Mouse (Mus musculus) cerebellum, postnatal 10 days (tissue): ENCODE measurements around the gene Erc2.
A peak's percentile ranks its signal among the peaks of the same experiment; 100 is the strongest.

Experiments
- DNase-seq, 2 experiments: peaks; one replicate each; pipeline ENCODE4 v3.0.0; 2021; ENCODE audit warnings: mixed read lengths in 2 of 2

Gene Erc2

DNA sequence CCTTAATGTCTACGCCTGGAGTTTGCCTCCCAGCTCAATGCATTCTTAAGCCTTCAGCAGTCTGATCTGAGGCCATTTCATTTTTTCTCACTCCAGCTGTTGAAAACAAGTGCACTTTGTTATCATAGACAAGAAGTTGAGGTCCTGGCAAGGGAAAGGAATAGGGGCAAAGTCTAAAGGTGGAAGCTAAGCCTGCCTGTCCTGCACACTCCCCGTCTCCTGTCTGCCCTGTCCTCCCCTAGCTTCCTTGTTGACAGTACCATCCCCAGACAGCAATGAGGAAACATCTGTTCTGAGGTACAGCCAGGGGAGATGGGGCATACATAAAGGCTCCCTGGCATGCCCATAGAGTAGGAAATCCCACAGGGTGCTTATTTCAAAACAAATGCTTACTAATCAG lies 776.7 kb downstream of the Erc2 start:
- DNase-seq, result no peak

DNA sequence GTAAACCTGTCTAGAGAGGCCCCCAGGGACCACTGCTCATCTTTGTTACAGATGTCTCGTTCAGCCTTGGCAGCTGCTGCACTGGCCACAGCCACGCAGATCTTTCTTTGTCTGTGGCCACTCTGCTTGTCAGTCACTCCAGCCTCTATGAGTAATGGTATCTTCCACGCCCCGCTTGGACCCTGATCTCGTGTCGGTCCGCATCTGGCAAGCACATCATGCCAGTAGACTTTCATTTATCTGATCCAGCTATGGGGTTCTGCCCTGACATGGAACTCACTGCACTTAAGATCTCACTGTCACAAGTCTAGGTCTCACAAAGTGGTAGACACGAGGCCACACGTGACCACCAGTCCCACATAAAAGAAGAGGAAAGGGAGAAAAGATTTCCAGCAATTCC lies 777.7 kb downstream of the Erc2 start:
- DNase-seq, result no peak

GRCm38 (mm10) chr14:28405277-28405840 lies 783.1 kb downstream of the Erc2 start:
- peak; percentile 54 to 71 for DNase-seq

- DNase-seq, result peak in 1 of 2 experiments; percentile 25
These were observed 787.2 kb downstream of the Erc2 start for GRCm38 (mm10) chr14:28409390-28409789.

DNA sequence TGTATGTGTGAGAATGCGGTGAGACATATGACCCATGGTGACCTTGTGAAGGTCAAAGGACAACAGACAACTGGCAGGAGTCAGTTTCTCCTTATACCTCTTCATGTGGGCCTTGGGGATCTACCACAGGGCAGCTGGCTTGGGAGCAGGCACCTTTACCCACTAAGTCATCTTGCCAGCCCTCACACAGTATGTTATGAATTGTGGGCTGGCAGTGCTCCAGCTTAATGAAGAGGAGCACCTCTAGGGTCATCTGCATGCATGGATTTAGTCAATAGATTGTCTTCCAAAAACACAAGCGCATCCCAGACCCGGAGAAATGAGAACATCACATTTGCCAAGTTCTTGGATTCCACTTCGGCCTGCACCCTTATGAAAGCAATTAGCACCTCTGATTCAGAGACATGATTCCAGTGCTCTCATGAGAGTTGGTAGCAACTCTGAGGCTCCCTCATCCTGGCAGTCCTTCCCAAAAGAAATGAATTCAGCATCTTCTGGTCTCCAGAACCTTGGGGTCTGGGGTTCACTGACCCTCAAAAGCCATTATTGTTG lies 787.6 kb downstream of the Erc2 start:
- peak; percentile 35 to 47 for DNase-seq

GRCm38 (mm10) chr14:28410789-28411225 lies 788.6 kb downstream of the Erc2 start:
- no peak for DNase-seq

DNA sequence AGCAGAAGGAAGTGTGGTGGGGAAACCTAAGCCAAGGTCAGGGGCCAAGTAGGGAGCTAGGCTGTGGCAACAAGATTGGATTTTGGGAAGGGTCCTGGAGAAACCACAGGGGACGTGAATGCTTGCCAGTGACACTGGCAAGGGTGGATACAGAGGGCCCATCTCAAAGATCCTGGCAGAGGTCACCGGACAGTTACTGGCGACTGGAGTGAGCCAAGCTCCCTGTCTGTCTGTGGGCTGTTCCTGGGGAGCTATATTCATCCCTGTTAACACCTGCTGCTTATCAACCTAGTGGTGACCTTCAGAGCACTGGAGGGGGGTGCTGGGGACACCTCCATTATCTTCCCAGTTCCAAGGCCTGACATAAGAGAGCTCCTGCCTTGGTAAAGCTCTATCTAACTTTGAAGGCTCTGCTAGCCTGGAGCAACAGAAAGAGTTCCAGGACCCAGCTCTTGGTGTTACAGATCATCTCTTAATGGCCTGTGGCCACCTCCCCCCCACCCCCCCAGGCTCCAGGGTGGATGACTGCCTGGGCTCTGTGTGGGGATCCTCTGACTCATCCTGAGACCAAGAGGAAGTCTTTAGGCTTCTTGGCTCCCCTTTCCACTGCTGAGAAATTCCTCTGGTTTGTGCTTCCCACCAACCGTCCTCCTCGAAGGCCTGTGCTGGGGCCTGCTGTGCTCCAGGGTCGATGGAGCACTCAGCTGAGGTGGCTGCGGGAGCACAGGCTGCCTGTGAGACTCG lies 790.2 kb downstream of the Erc2 start:
- DNase-seq, result no peak

DNA sequence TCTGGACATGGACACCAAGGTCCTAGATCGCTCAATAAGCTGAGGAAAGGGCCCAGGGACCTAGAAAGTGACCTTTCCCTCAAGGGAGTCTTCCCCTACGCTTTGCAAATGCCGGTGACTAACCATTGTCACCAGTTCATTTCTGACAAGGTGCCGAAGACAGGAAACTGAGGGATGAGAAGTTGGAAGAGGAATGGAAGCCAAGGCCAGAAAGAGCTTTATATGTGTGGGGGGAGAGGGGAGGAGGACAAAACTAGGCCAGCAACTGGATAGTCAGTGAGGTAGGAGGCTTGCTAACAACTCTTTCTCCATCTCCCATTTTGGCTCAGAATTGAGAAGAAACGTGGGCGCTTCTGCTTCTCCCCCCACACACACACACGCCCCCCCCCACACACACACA lies 791.3 kb downstream of the Erc2 start:
- DNase-seq, result no peak

DNA sequence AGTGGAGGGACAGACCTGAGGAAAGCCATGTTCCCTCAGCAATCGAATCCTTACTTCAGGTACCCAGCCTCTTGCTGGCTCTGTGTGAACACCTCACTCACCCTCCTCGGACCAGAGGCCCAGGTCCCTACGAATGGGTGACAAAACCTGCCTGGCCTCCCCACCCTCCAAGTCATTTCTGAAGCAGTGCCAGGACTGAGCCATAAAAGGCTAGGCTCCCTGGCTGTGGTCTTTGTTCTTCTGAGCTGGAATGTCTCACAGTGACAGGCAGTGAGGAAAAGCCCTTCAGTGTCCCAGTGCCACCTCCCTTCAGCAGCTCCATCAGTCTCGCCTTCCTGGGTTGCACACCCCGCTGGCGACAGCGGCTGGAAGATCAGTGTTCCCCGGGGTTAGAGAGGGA lies 794.8 kb downstream of the Erc2 start:
- DNase-seq, result peak in 1 of 2 experiments; percentile 42

GRCm38 (mm10) chr14:28418497-28418896 lies 796.3 kb downstream of the Erc2 start:
- peak in 1 of 2 experiments; percentile 57 for DNase-seq

DNA sequence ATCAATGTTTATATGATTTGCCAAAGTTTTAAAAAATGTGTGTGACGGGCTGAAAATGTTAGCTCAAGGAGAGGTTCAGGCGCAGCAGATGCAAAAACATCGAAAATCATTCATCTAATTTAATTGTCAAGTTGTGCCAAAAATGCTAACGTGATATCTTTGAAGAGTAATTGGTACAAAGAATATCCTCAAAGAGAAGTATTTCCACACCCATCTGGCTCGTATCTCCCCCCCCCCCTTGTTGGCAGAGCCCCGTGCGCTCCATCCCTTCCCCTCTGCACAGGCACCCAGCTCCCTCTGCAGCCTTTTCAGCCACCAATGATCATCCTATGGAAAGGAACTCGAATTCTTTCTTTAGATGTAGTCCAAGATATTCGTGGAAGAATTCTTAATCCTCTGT lies 797.0 kb downstream of the Erc2 start:
- DNase-seq, result no peak

- no peak for DNase-seq
These were observed 798.4 kb downstream of the Erc2 start for GRCm38 (mm10) chr14:28420596-28420995.

- no peak for DNase-seq
These were observed 804.4 kb downstream of the Erc2 start for GRCm38 (mm10) chr14:28426610-28427009.

DNA sequence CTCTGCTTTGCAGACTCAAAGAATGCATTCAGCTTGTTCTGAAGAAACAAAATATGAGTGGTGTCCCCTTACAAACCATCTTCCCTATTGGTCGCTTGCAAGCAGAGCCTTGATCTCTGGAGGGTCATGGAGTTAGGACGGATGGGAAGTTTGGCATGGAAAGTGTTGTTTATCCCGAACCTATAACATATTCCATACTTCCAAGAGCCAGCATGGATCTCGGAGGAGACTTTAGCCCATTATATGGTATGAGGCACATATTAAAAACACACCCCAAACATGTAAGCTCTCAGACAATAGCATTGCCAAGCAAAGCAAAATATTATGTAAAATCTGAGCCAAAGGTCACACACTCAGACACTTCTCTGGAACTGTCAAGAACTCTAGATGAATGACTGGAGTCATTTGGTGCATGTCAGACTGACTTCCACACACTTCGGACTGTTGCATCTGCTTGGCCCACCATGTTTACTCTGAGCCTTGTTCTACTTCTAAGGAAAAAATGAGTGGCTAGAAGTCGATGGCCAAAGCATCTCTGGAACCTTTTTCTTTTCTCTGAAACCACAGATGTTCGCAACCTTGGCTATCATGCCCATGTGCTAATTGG lies 809.6 kb downstream of the Erc2 start:
- DNase-seq, result no peak

GRCm38 (mm10) chr14:28434996-28435395 lies 812.8 kb downstream of the Erc2 start:
- no peak for DNase-seq

- no peak for DNase-seq
These were observed 816.9 kb downstream of the Erc2 start for GRCm38 (mm10) chr14:28439171-28439570.

DNA sequence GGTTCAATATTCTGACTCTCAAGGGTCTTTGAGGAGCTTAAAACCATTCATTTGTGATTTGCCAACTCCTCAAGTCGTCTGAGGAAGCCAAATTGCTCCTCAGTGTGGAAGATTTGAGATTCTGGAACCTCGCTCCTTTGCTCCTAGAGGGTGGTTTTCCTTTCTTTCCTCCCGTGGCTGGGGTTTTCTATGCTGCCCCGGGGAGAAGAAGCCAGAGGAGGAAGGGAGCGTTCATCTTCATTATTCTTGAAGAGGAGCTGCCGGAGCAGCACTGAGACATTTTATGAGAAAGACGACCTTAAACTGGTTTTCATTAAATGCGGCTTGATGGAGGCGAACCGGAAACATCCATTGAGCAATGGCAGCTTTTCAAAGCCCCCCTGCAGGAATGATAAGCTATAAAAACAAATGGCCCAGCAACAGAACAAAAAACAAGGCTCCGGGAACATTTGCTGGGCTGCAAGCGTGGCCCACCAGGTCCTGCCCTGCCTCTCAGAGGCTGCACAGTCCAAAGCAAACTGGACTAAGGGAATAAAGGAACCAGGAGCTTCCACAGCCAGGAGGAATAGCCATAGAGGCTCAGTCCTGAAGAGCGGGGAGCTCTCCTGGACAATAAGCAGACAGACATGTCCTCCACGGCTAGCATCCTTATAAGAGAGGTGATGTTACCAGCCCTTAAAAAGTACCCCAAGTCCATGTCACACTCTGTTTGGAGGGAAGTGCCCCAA lies 819.2 kb downstream of the Erc2 start:
- no peak for DNase-seq

DNA sequence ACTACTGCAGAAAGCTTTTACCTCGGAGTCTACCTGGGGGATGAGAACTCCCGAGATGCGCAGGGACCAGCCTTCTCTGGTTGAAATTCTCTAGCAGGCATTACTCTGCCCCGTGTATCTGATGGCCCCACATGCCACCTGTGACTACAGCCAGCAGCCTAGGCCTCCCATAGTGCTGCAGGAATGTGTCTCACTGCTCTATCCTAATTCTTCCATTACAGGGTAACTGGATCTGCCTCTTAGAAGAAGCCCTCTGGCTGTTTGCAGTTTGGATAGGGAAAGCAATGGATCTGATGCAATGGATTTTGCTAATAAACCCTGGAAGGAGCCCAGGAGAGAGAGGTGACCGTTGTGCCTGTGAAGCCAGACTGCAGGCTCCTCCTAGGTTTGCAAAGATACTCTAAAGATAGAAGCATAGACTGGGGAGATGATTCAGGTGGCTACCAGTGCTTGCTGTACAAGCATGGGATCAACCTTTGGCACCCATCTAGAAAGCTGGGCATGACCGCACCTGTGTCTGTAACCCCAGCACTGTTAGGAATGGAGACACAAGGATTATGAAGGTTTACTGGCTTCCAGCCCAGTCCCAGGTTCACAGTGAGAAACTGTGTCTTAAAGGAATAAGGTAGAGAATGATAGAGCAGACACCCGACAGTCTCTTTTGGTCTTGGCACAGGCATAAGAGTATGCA lies 821.2 kb downstream of the Erc2 start:
- DNase-seq, result no peak

DNA sequence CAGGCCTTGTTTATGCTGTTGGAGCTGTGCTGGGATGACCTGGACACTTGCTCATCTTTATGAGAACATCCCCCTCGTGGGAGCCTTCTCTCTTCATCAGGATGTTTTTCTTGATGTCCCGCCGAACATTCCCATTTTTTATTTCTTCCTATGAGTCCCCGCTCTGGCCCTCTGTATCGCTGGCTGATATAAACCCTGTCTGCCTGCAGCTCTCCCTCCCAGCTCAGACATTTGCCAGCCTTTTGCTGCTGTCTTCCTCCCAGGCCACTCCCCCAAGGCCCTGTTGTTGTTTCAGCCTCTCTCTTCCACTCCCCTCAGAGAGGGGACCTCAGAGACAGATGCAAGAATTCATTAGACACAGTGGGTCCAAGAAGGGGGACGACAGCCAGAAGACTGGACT lies 823.5 kb downstream of the Erc2 start:
- no peak for DNase-seq

DNA sequence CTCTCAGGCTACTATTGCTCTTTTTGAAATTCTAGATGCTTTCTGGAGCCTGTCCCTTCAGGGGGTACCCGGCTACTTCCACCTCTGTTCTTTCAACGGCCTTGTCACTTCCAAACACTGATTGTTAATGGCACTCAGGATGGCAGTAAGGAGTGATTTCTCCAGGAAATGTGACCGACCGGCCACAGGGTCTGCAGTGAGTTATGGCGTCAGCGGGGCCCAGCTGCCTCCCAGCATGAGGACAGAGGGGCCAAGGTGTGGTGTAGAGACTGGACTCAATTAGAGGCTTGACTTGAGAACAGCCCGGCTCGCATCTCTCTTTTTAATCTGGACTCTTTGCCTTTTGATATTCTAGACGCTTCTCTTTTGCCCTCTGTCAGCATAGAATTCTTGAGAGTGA lies 829.5 kb downstream of the Erc2 start:
- DNase-seq, result peak in 1 of 2 experiments; percentile 20

- no peak for DNase-seq
These were observed 834.3 kb downstream of the Erc2 start for GRCm38 (mm10) chr14:28456372-28457076.

DNA sequence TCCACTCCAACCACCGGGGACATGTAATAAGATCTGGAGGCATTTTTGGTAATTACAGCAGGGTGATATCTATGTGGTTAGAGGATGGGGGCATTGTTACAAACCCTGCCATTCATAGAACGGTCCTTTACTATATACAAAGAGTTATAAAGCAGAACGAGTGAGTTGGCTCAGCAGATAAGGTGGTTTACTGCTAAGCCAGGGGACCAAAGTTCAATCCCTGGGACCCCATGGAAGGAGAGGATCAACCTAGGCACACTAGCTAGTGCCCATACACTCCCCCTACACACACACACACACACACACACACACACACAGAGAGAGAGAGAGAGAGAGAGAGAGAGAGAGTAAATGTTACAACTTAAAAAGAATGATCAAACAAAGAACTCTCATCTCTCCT lies 835.2 kb downstream of the Erc2 start:
- no peak for DNase-seq
